Mouse (Mus musculus) embryo, embryonic 10 days (tissue): ENCODE measurements around the gene Chaf1a.
A peak's percentile ranks its signal among the peaks of the same experiment; 100 is the strongest.
"Not testable (repeated sequence)": the region's sequence is repeated elsewhere in the genome, so short reads cannot be mapped to it uniquely, and the experiment has no call there.

ENCODE experiments used
- DNase-seq: peaks from one replicate; pipeline ENCODE4 v3.0.0-alpha.2; 2015; ENCODE audit warnings: low spot score

Chaf1a gene

GRCm38 (mm10) chr17:56092312-56092711 lies 52.1 kb downstream of the Chaf1a start:
- DNase-seq, result no peak

- DNase-seq, result no peak
Measured at GRCm38 (mm10) chr17:56092794-56093193, 52.6 kb downstream of the Chaf1a start.

- DNase-seq, result no peak
Measured at GRCm38 (mm10) chr17:56096883-56097282, 56.6 kb downstream of the Chaf1a start.

GRCm38 (mm10) chr17:56098180-56098579 lies 57.9 kb downstream of the Chaf1a start:
- no peak for DNase-seq

GRCm38 (mm10) chr17:56098711-56099572 lies 58.7 kb downstream of the Chaf1a start:
- no peak for DNase-seq

- DNase-seq, result no peak
Measured at GRCm38 (mm10) chr17:56100811-56101210, 60.6 kb downstream of the Chaf1a start.

- no peak for DNase-seq
Measured at GRCm38 (mm10) chr17:56102158-56102557, 61.9 kb downstream of the Chaf1a start.

GRCm38 (mm10) chr17:56102927-56103326 lies 62.7 kb downstream of the Chaf1a start:
- no peak for DNase-seq

GRCm38 (mm10) chr17:56103465-56104285 lies 63.4 kb downstream of the Chaf1a start:
- no peak for DNase-seq

GRCm38 (mm10) chr17:56104821-56105220 lies 64.6 kb downstream of the Chaf1a start:
- not testable (repeated sequence) for DNase-seq

- not testable (repeated sequence) for DNase-seq
Measured at GRCm38 (mm10) chr17:56106436-56106835, 66.2 kb downstream of the Chaf1a start.

GRCm38 (mm10) chr17:56106981-56107380 lies 66.7 kb downstream of the Chaf1a start:
- no peak for DNase-seq

GRCm38 (mm10) chr17:56107736-56108135 lies 67.5 kb downstream of the Chaf1a start:
- no peak for DNase-seq

GRCm38 (mm10) chr17:56108334-56109044 lies 68.2 kb downstream of the Chaf1a start:
- DNase-seq, result no peak

- no peak for DNase-seq
Measured at GRCm38 (mm10) chr17:56109219-56110051, 69.2 kb downstream of the Chaf1a start, which contains the start of gene Plin4. Plin4 (minus strand) TSS chr17:56109803.

GRCm38 (mm10) chr17:56110571-56110970 lies 70.3 kb downstream of the Chaf1a start:
- DNase-seq, result no peak

- no peak for DNase-seq
Measured at GRCm38 (mm10) chr17:56111021-56111420, 70.8 kb downstream of the Chaf1a start.

GRCm38 (mm10) chr17:56111864-56112263 lies 71.6 kb downstream of the Chaf1a start:
- DNase-seq, result peak; percentile 91

GRCm38 (mm10) chr17:56112743-56113142 lies 72.5 kb downstream of the Chaf1a start:
- DNase-seq, result no peak

- no peak for DNase-seq
Measured at GRCm38 (mm10) chr17:56116193-56116592, 76.0 kb downstream of the Chaf1a start.

- DNase-seq, result peak; percentile 69
Measured at GRCm38 (mm10) chr17:56117251-56117710, 77.0 kb downstream of the Chaf1a start, which contains the start of gene Plin5. Plin5 (minus strand) TSS chr17:56117596.
